Mouse (Mus musculus): ENCODE measurements around the gene Myocos. TPM values are rescaled to one million over a fixed set of nuclear protein-coding genes. Genes with fewer than 3 reads are reported as not detected.

The Myocos gene
- total RNA-seq (2021) = not detected
- long read RNA-seq, experiment 1 = 0 reads
- long read RNA-seq, experiment 2 = 0 reads

DNA sequence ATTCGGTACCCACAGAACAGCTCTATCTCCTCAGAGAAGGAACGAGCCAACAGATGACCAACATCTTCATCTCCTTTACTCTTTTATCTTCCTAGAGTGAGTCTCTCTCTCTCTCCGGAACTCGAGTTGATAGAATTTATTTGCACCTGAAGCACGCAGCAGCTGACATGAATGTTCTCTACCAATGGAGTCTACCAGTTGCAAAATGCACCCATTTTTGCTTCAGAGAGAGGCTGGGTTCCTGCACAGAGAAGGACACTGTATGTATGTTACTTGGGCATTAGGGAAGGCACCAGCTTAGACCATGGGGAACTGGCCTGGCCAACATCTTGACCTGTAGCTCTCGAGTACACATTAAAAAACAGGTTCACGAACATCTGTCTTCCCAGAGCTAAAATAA is at the start of gene Myocos:
TSS of gene Myocos (minus strand) at position 101 of the 400 bp plus-strand sequence.
- Histone ChIP-seq H3K27ac (no peak within 1 kb of the TSS), H3K4me3 (no peak within 1 kb of the TSS)
- DNase-seq (ENCODE audit: low spot score in 2 of 2) = no peak
- no peak for TF ChIP-seq CTCF (conservative IDR thresholded peaks at IDR 0.05)

DNA sequence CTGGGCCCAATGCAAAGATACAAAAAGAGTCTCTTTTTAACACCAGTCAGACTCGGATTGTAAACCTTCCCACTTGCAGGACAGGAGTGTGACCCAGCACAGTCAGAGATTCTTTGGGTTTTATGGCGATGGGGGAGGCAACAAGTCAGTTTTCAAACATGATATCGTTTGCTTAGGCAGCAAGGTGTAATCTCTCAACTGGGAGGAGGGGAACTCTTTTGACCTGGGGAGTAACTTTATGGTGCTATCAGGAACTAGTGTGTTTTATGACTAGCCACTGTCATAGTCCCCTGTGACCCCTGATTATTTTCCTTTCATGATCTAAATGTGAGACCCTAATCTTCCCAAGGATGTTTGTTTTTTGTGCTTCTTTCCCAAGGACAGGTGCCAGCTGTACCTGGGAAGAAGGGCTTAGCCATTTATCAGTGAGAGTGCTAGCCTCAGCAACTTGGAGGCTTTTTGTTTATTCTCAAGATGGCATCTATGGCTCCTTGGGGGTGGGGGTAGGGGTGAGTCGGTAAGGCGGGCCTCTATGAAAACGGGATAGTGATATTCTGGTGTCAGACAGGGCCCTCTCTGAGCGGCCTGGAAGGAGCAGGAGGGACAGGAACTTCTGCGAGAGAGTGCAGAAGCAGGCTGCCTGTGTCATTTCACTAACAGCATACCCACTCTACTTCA is 42.5 kb upstream of the Myocos start:
- TF ChIP-seq CTCF (conservative IDR thresholded peaks at IDR 0.05) = no peak
- no peak for DNase-seq (ENCODE audit: low spot score in 2 of 2)
- no peak overlapping the region for H3K27ac ChIP-seq
- H3K4me3 ChIP-seq = no peak overlapping the region

DNA sequence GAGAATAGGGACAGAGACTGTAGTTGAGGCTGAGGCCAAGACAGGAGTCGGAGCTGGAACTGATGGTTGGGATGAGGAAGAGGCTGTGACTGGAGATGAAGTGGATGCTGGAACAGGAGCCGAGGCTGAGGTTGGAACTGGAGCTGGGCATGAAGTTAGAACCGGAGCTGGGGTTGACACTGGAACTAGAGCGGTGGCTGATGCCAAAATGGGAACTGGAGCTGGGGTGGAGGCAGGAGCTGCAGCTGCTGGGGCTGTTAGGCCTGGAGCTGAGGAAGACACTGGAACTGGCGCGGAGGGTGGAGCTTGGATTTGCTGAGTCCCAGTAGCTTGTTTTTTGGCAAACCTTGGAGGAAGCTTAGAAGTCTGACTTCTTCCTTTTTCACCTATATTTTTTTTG is 39.8 kb upstream of the Myocos start:
- Histone ChIP-seq H3K4me3 (no peak overlapping the region), H3K27ac (no peak overlapping the region)
- no peak for TF ChIP-seq CTCF (conservative IDR thresholded peaks at IDR 0.05)
- DNase-seq (ENCODE audit: low spot score in 2 of 2) = no peak

GRCm38 (mm10) chr1:162693721-162694120 is 35.7 kb upstream of the Myocos start:
- H3K4me3 ChIP-seq = no peak overlapping the region
- DNase-seq (ENCODE audit: low spot score in 2 of 2) = no peak
- TF ChIP-seq CTCF (conservative IDR thresholded peaks at IDR 0.05) = 0 out of 2 replicates have a peak, but pooled peaks have one; percentile 8
- H3K27ac ChIP-seq = no peak overlapping the region

- DNase-seq (ENCODE audit: low spot score in 2 of 2) = no peak
- Histone ChIP-seq H3K4me3 (no peak overlapping the region), H3K27ac (no peak overlapping the region)
- TF ChIP-seq CTCF (conservative IDR thresholded peaks at IDR 0.05) = no peak
These were observed 7.6 kb upstream of the Myocos start for GRCm38 (mm10) chr1:162665486-162666174.

- peak; percentile 81 for TF ChIP-seq CTCF (conservative IDR thresholded peaks at IDR 0.05)
- peak; percentile 65 to 74 for DNase-seq (ENCODE audit: low spot score in 2 of 2)
- Histone ChIP-seq H3K4me3 (no peak overlapping the region), H3K27ac (no peak overlapping the region)
These were observed 6.9 kb upstream of the Myocos start for GRCm38 (mm10) chr1:162664826-162665475.

- H3K4me3 ChIP-seq = no peak overlapping the region
- no peak for TF ChIP-seq CTCF (conservative IDR thresholded peaks at IDR 0.05)
- H3K27ac ChIP-seq = no peak overlapping the region
- no peak for DNase-seq (ENCODE audit: low spot score in 2 of 2)
These were observed 2.3 kb upstream of the Myocos start for GRCm38 (mm10) chr1:162660276-162660860.

DNA sequence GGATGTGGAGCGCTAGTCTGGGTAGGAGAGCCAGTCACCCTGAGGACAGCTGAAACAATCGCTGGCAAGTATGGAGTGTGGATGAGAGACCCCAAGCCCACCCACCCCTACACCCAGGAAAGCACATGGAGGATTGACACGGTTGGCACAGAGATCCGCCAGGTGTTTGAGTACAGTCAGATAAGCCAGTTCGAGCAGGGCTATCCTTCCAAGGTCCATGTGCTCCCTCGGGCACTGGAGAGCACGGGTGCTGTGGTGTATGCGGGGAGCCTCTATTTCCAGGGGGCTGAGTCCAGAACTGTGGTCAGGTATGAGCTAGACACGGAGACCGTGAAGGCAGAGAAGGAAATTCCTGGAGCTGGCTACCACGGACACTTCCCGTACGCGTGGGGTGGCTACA is 9.6 kb downstream of the Myocos start:
- no peak overlapping the region for H3K4me3 ChIP-seq
- H3K27ac ChIP-seq = no peak overlapping the region
- DNase-seq (ENCODE audit: low spot score in 2 of 2) = no peak
- no peak for TF ChIP-seq CTCF (conservative IDR thresholded peaks at IDR 0.05)

GRCm38 (mm10) chr1:162646083-162646686 is 11.8 kb downstream of the Myocos start:
- Histone ChIP-seq H3K4me3 (no peak overlapping the region), H3K27ac (no peak overlapping the region)
- no peak for DNase-seq (ENCODE audit: low spot score in 2 of 2)
- peak; percentile 56 for TF ChIP-seq CTCF (conservative IDR thresholded peaks at IDR 0.05)

DNA sequence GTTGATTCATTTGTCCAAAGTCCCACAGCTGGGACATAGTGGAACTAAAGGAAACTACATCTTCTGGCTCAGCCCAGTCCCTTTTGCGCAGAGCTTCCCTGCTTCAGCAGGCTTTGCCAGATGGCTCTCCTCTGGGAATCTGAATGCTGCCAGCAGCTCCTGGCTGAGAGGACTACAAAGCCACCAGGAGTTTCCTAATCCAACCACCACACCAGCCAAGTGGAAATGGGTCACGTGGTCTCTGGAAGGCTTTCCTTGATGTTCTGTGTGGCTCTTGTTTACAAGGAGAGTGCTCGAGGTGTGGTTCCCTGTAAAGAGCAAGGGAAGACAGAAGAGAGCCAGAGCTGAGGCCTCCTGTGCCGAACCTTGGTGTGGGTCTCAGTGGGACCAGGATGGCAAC is 14.3 kb downstream of the Myocos start:
- Histone ChIP-seq H3K27ac (peak overlapping the region; percentile 15; the same call in 1 of the 2 replicates), H3K4me3 (no peak overlapping the region)
- peak; percentile 70 to 82 for DNase-seq (ENCODE audit: low spot score in 2 of 2)
- TF ChIP-seq CTCF (conservative IDR thresholded peaks at IDR 0.05) = peak; percentile 31; the same call in 1 of the 2 replicates

DNA sequence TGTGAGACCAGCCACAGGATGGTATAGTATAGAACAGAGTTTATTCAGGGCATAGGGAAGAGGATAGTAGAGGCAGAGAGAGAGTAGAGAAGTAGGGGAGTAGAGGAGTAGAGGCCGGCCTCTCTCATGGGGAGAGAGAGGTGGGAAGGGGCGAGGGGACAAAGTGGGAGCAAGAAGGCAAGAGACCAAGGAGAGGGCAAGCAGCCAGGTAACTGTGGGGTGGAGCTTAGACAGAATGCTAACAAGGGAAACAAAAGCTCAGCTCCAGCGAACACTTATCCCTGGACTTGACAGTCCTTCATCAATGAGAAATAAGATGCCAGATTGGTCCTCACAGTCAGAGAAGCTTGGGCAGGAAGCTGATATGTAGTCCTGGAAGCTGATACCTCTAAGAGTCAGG is 15.4 kb downstream of the Myocos start:
- TF ChIP-seq CTCF (conservative IDR thresholded peaks at IDR 0.05) = no peak
- no peak overlapping the region for H3K4me3 ChIP-seq
- H3K27ac ChIP-seq = no peak overlapping the region
- DNase-seq (ENCODE audit: low spot score in 2 of 2) = no peak

DNA sequence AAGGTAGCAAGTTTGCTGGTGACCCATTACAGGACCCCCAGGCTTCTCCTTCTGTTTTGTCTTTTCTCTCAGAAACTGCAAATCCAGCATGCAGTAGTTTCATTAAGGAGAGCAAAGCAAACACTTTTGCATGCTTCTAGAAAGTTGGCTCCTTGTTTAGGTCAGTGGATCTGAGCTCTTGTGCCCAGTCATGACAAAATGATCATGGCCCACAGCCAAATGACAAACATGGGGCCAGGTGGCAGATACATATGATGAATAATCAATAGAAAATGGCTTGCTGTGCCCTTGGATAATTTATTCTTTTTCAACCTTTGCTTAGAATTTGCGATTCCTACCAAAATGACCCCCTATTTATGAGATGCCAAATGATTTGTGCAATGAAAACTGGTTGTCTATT is 18.2 kb downstream of the Myocos start:
- no peak for TF ChIP-seq CTCF (conservative IDR thresholded peaks at IDR 0.05)
- H3K4me3 ChIP-seq = no peak overlapping the region
- DNase-seq (ENCODE audit: low spot score in 2 of 2) = no peak
- H3K27ac ChIP-seq = no peak overlapping the region

All from layer of hippocampus, adult 2 months (tissue).